Mouse (Mus musculus) CH12.LX (cell line): Measurements from ENCODE around the gene Gngt2. TPM values are rescaled to one million over a fixed set of nuclear protein-coding genes. Genes with fewer than 3 reads are reported as not detected.

Experiments
- DNase-seq: peaks from one replicate; pipeline ENCODE4 v3.0.0-alpha.2; 2013; ENCODE audit errors: extremely low read depth
- H3K27ac ChIP-seq: 2 replicates; pipeline ENCODE4 v1.5.1; 2012; ENCODE audit warnings: low read depth, mild to moderate bottlenecking, control low read depth, moderate library complexity; ENCODE audit not compliant: insufficient read depth
- H3K27me3 ChIP-seq: replicated peaks from 2 replicates; pipeline ENCODE3; 2012; ENCODE audit warnings: inconsistent platforms
- H3K36me3 ChIP-seq, 2 experiments: replicated peaks in 1 of 2; 2 replicates each; pipeline versions ENCODE3 to v1.6.1; 2012; ENCODE audit warnings: inconsistent platforms in 1 of 2, low read length in 1 of 2, mild to moderate bottlenecking in 1 of 2, mixed read lengths in 1 of 2, moderate library complexity in 1 of 2; ENCODE audit not compliant: control insufficient read depth in 1 of 2, insufficient read depth in 1 of 2
- H3K4me1 ChIP-seq, 2 experiments: 2 replicates each; pipeline ENCODE4 v1.6.1; 2012; ENCODE audit warnings: inconsistent platforms in 1 of 2, moderate library complexity in 1 of 2; ENCODE audit not compliant: insufficient read depth in 2 of 2, control insufficient read depth in 1 of 2
- H3K4me2 ChIP-seq: 2 replicates; pipeline ENCODE4 v1.6.1; 2012; ENCODE audit warnings: low read depth, mild to moderate bottlenecking, control low read depth; ENCODE audit not compliant: poor library complexity, insufficient read depth, severe bottlenecking
- H3K4me3 ChIP-seq, 3 experiments: fragments of 150-350 bp in 1 of 3; sonication (generic) in 1 of 3; replicated peaks in 1 of 3; 2 replicates each; pipeline versions ENCODE3 to v1.5.1; 2011 to 2012; ENCODE audit warnings: low read depth in 2 of 3, low read length in 2 of 3, mild to moderate bottlenecking in 2 of 3, moderate library complexity in 2 of 3, control low read depth in 1 of 3, improper control_type of control experiment in 1 of 3, inconsistent platforms in 1 of 3, mixed read lengths in 1 of 3; ENCODE audit not compliant: poor library complexity in 1 of 3
- H3K79me2 ChIP-seq: replicated peaks from 2 replicates; pipeline ENCODE4 v1.6.1; 2012; ENCODE audit warnings: mild to moderate bottlenecking, moderate library complexity; ENCODE audit not compliant: control insufficient read depth, poor library complexity, insufficient read depth, severe bottlenecking; ENCODE audit errors: extremely low read depth
- H3K9ac ChIP-seq: 2 replicates; pipeline ENCODE4 v1.6.1; 2012; ENCODE audit warnings: low read depth, mild to moderate bottlenecking, control low read depth, moderate library complexity; ENCODE audit not compliant: insufficient read depth
- H3K9me3 ChIP-seq: replicated peaks from 2 replicates; pipeline ENCODE3; 2012; ENCODE audit warnings: low read length, inconsistent platforms, mixed read lengths
- BHLHE40 ChIP-seq: IDR thresholded peaks from 2 replicates; pipeline ENCODE4 v1.6.1; 2011; ENCODE audit warnings: mild to moderate bottlenecking, low read depth, low read length, improper control_type of control experiment
- CHD1 ChIP-seq: IDR thresholded peaks from 2 replicates; pipeline ENCODE4 v1.6.1; 2012; ENCODE audit warnings: low read depth, low read length, improper control_type of control experiment, inconsistent platforms
- CHD2 ChIP-seq: IDR thresholded peaks from 2 replicates; pipeline ENCODE4 v1.6.1; 2011; ENCODE audit warnings: low read length, improper control_type of control experiment
- CTCF ChIP-seq, 2 experiments: IDR thresholded peaks in 1 of 2; conservative IDR thresholded peaks in 1 of 2; 2 replicates each; pipeline ENCODE4 v1.5.1; 2011 to 2012; ENCODE audit warnings: low read depth in 2 of 2, low read length in 2 of 2, improper control_type of control experiment in 1 of 2, inconsistent platforms in 1 of 2, mild to moderate bottlenecking in 1 of 2, moderate library complexity in 1 of 2
- E2F4 ChIP-seq: IDR thresholded peaks from 2 replicates; pipeline ENCODE4 v1.6.1; 2011; ENCODE audit warnings: low read depth, low read length, improper control_type of control experiment; ENCODE audit not compliant: insufficient replicate concordance
- ELF1 ChIP-seq: IDR thresholded peaks from 2 replicates; pipeline ENCODE4 v1.6.1; 2014; ENCODE audit warnings: low read depth, mild to moderate bottlenecking, inconsistent platforms, low read length, improper control_type of control experiment
- EP300 ChIP-seq: IDR thresholded peaks from 2 replicates; pipeline ENCODE4 v1.6.1; 2011; ENCODE audit warnings: low read length, improper control_type of control experiment
- ETS1 ChIP-seq: conservative IDR thresholded peaks from 2 replicates; pipeline ENCODE4 v1.6.1; 2012; ENCODE audit warnings: low read depth, mild to moderate bottlenecking, inconsistent platforms, low read length, improper control_type of control experiment, moderate library complexity
- GABPA ChIP-seq: IDR thresholded peaks from 2 replicates; pipeline ENCODE4 v1.6.1; 2012; ENCODE audit warnings: low read depth, low read length, improper control_type of control experiment, inconsistent platforms; ENCODE audit not compliant: insufficient replicate concordance
- HCFC1 ChIP-seq: IDR thresholded peaks from 2 replicates; pipeline ENCODE4 v1.6.1; 2012; ENCODE audit warnings: low read depth, mild to moderate bottlenecking, inconsistent platforms, low read length, improper control_type of control experiment
- IRF4 ChIP-seq: IDR thresholded peaks from 2 replicates; pipeline ENCODE4 v1.6.1; 2014; ENCODE audit warnings: low read depth, mild to moderate bottlenecking, inconsistent platforms, low read length, improper control_type of control experiment
- JUN ChIP-seq: IDR thresholded peaks from 2 replicates; pipeline ENCODE4 v1.6.1; 2011; ENCODE audit warnings: low read depth, mild to moderate bottlenecking, low read length, improper control_type of control experiment, moderate library complexity; ENCODE audit not compliant: insufficient read depth
- MAFK ChIP-seq: IDR thresholded peaks from 2 replicates; pipeline ENCODE4 v1.6.1; 2011; ENCODE audit warnings: low read length, improper control_type of control experiment; ENCODE audit not compliant: insufficient replicate concordance
- MAZ ChIP-seq: IDR thresholded peaks from 2 replicates; pipeline ENCODE4 v1.6.1; 2012; ENCODE audit warnings: low read depth, mild to moderate bottlenecking, inconsistent platforms, low read length, improper control_type of control experiment, moderate library complexity
- MEF2A ChIP-seq: IDR thresholded peaks from 2 replicates; pipeline ENCODE4 v1.6.1; 2014; ENCODE audit warnings: low read depth, mild to moderate bottlenecking, inconsistent platforms, low read length, improper control_type of control experiment, borderline replicate concordance
- MYC ChIP-seq: IDR thresholded peaks from 2 replicates; pipeline ENCODE4 v1.6.1; 2011; ENCODE audit warnings: low read depth, mild to moderate bottlenecking, improper control_type of control experiment, low read length
- NRF1 ChIP-seq: IDR thresholded peaks from 2 replicates; pipeline ENCODE4 v1.6.1; 2014; ENCODE audit warnings: low read depth, mild to moderate bottlenecking, inconsistent platforms, low read length, improper control_type of control experiment, moderate library complexity
- PAX5 ChIP-seq: IDR thresholded peaks from 2 replicates; pipeline ENCODE4 v1.6.1; 2012; ENCODE audit warnings: low read length, inconsistent platforms, mixed read lengths
- POLR2A ChIP-seq: IDR thresholded peaks from 2 replicates; pipeline ENCODE4 v1.6.1; 2011; ENCODE audit warnings: low read depth, mild to moderate bottlenecking, improper control_type of control experiment, low read length
- RAD21 ChIP-seq: IDR thresholded peaks from 2 replicates; pipeline ENCODE4 v1.6.1; 2011; ENCODE audit warnings: low read depth, mild to moderate bottlenecking, low read length, improper control_type of control experiment, moderate library complexity
- RCOR1 ChIP-seq: conservative IDR thresholded peaks from 2 replicates; pipeline ENCODE4 v1.6.1; 2012; ENCODE audit warnings: low read depth, mild to moderate bottlenecking, inconsistent platforms, low read length, improper control_type of control experiment
- SIN3A ChIP-seq: IDR thresholded peaks from 2 replicates; pipeline ENCODE4 v1.6.1; 2012; ENCODE audit warnings: low read length, improper control_type of control experiment, inconsistent platforms
- SMC3 ChIP-seq: IDR thresholded peaks from 2 replicates; pipeline ENCODE4 v1.6.1; 2011; ENCODE audit warnings: low read depth, low read length, improper control_type of control experiment
- TBP ChIP-seq: conservative IDR thresholded peaks from 2 replicates; pipeline ENCODE4 v1.6.1; 2011; ENCODE audit warnings: low read depth, low read length, improper control_type of control experiment
- TCF12 ChIP-seq: IDR thresholded peaks from 2 replicates; pipeline ENCODE4 v1.6.1; 2014; ENCODE audit warnings: low read depth, mild to moderate bottlenecking, inconsistent platforms, low read length, improper control_type of control experiment
- UBTF ChIP-seq: IDR thresholded peaks from 2 replicates; pipeline ENCODE4 v1.6.1; 2012; ENCODE audit warnings: low read depth, mild to moderate bottlenecking, inconsistent platforms, low read length, improper control_type of control experiment, moderate library complexity
- ZKSCAN1 ChIP-seq: IDR thresholded peaks from 2 replicates; pipeline ENCODE4 v1.6.1; 2012; ENCODE audit warnings: low read depth, inconsistent platforms, low read length, improper control_type of control experiment, borderline replicate concordance
- ZNF384 ChIP-seq: IDR thresholded peaks from 2 replicates; pipeline ENCODE4 v1.6.1; 2012; ENCODE audit warnings: low read depth, low read length, improper control_type of control experiment, inconsistent platforms
- dilution Hi-C: fragments of 300-500 bp; cut with MboI; formaldehyde crosslinking; loops from 2 replicates; pipeline ENCODE4 v1.14.3; 2020; ENCODE audit warnings: low sequenced_read_pairs; ENCODE audit not compliant: extremely low pct_unique_long_range_greater_than_20kb, extremely low pct_ligation_motif_present
- in situ Hi-C: fragments of 300-500 bp; cut with MboI; formaldehyde crosslinking; loops from 3 replicates; pipeline ENCODE4 v1.14.3; 2019; ENCODE audit warnings: low sequenced_read_pairs, low pct_ligation_motif_present, low pct_unique_long_range_greater_than_20kb, mixed read lengths
- polyA plus RNA-seq: library from polyadenylated mRNA; unstranded; fragments of >175 nt; gene quantifications from 2 replicates; pipeline ENCODE4 v1.2.1, GENCODE M21; 2012; ENCODE audit warnings: low read depth; ENCODE audit not compliant: insufficient read length
- total RNA-seq, 2 experiments: library from RNA; depleted of rRNA; stranded (reverse); fragments of 300-350 nt in 1 of 2; fragments of >200 nt in 1 of 2; gene quantifications; 2 replicates each; pipeline ENCODE4 v1.2.3; 2012 to 2014

Gngt2 gene
- total and polyA plus RNA-seq, 3 experiments = 136 to 157 (median 143) TPM

- peaks cover 47 to 86% of the 10 kb centered on the region in 2 experiments for H3K4me1 ChIP-seq
- H3K79me2 ChIP-seq = peaks cover 39% of the 10 kb centered on the region
- H3K9me3 ChIP-seq = no peaks in the 10 kb centered on the region
- dilution Hi-C loops = no loop called here
- H3K4me2 ChIP-seq = peak overlapping the region; percentile 82
- peak overlapping the region; percentile 20 to 40 (median 24) for H3K4me3 ChIP-seq
- peak overlapping the region; percentile 85 for H3K27ac ChIP-seq
- peak; percentile 38 for TF ChIP-seq ELF1
- peak; percentile 37; the same call in 1 of the 2 replicates for TF ChIP-seq MAZ
- no peak; the same call in 1 of the 2 replicates for TF ChIP-seq TBP
- peak in 1 of 2 experiments; percentile 3; a peak in 1 of 4 replicates for TF ChIP-seq CTCF (conservative IDR thresholded peaks at IDR 0.05 in 1 of 2, IDR thresholded peaks at IDR 0.05 in 1 of 2; ENCODE audit: low read depth in 2 of 2, low read length in 2 of 2)
- 0 out of 2 replicates have a peak, but pooled peaks have one; percentile 25 for TF ChIP-seq MYC
- peak overlapping the region; percentile 29 for H3K9ac ChIP-seq
- in situ Hi-C loops = no loop called here
- H3K36me3 ChIP-seq = peaks cover 20 to 28% of the 10 kb centered on the region in 2 experiments
- H3K27me3 ChIP-seq = no peaks in the 10 kb centered on the region
- DNase-seq = no peak
Observed at GRCm38 (mm10) chr11:95838598-95838997, 1.6 kb downstream of the Gngt2 start.

GRCm38 (mm10) chr11:95838999-95839868 is 2.2 kb downstream of the Gngt2 start:
- in situ Hi-C loops = no loop called here
- Histone ChIP-seq H3K27me3 (no peaks in the 10 kb centered on the region), H3K27ac (peak overlapping the region; percentile 85), H3K4me1 (peaks cover 48 to 86% of the 10 kb centered on the region in 2 experiments), H3K4me2 (peak overlapping the region; percentile 82), H3K36me3 (peaks cover 17 to 24% of the 10 kb centered on the region in 2 experiments), H3K4me3 (peak overlapping the region; percentile 35 to 98 (median 40)), H3K9me3 (no peaks in the 10 kb centered on the region), H3K79me2 (peaks cover 39% of the 10 kb centered on the region), H3K9ac (peak overlapping the region; percentile 76)
- peak; percentile 89 for DNase-seq
- dilution Hi-C loops = no loop called here
- TF ChIP-seq CHD2 (no peak), ETS1 (peak; percentile 37; the same call in 1 of the 2 replicates), MEF2A (peak; percentile 22; the same call in 1 of the 2 replicates), TCF12 (peak; percentile 53), UBTF (no peak), MYC (no peak), POLR2A (peak; percentile 63), CTCF (conservative IDR thresholded peaks at IDR 0.05 in 1 of 2, IDR thresholded peaks at IDR 0.05 in 1 of 2; ENCODE audit: low read depth in 2 of 2, low read length in 2 of 2) (no peak), SIN3A (peak; percentile 84; the same call in 1 of the 2 replicates), BHLHE40 (peak; percentile 91), MAFK (0 out of 2 replicates have a peak, but pooled peaks have one; percentile 53), PAX5 (no peak), NRF1 (no peak), EP300 (peak; percentile 38), JUN (no peak), E2F4 (0 out of 2 replicates have a peak, but pooled peaks have one; percentile 34), MAZ (no peak), GABPA (no peak), IRF4 (peak; percentile 9; the same call in 1 of the 2 replicates), HCFC1 (0 out of 2 replicates have a peak, but pooled peaks have one; percentile 10), ZKSCAN1 (no peak), TBP (peak; percentile 57; the same call in 1 of the 2 replicates), RCOR1 (no peak), ZNF384 (no peak), RAD21 (no peak), SMC3 (no peak), CHD1 (0 out of 2 replicates have a peak, but pooled peaks have one; percentile 57)
